Mouse (Mus musculus) CD4-positive, CD25-positive, alpha-beta regulatory T cell, adult 4 months (primary cell): ENCODE measurements around the gene Gm16451. TPM values are rescaled to one million over a fixed set of nuclear protein-coding genes. Genes with fewer than 3 reads are reported as not detected.
"Not testable (repeated sequence)": the region's sequence is repeated elsewhere in the genome, so short reads cannot be mapped to it uniquely, and the experiment has no call there.

ENCODE experiments used
- ATAC-seq: one replicate; pipeline ENCODE4 v1.8.0; 2017
- polyA plus RNA-seq, 2 experiments: library from polyadenylated mRNA; unstranded; fragments of 100-300 nt; shearing (Covaris generic); gene quantifications; one replicate each; pipeline ENCODE4 v1.2.1; 2017

Gene Gm16451
- not detected for polyA plus RNA-seq

- not testable (repeated sequence) for ATAC-seq
These were observed at the start of gene Gm16451 for GRCm38 (mm10) chr7:22118145-22118544. Gm16451 (minus strand) TSS chr7:22118245.

- not testable (repeated sequence) for ATAC-seq
These were observed 45.9 kb upstream of the Gm16451 start, which contains the start of gene Vmn1r142 for GRCm38 (mm10) chr7:22163935-22164334. Vmn1r142 (minus strand) TSS chr7:22164035.

GRCm38 (mm10) chr7:22134641-22135040 lies 16.6 kb upstream of the Gm16451 start, which contains the start of gene Gm10666:
Gm10666 (minus strand) TSS chr7:22134741.
- not testable (repeated sequence) for ATAC-seq

DNA sequence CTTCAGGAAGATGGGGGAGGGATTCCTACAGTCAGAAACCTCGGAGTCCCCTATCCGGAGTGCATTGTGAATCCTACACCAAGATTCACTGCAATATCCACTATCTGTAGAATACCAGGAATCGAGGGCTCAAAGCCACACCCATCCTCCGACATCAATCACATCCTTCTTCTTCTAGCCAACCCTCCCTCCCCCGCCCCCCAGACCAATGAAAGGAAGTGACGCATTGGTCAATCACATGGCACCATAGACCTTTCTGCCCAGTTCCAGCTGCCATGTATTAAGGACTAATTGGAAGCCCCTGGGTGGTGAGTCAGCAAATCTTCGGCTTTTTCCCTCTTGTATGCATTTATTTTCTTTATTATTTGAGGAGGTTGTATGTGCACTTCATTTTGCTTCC lies 49.3 kb downstream of the Gm16451 start, which contains the start of gene Vmn1r139:
TSS of gene Vmn1r139 (plus strand) at position 301 of the 400 bp plus-strand sequence.
- ATAC-seq, result not testable (repeated sequence)

Other genes starting within 250 kb of the Gm16451 start
- not detected for gene Gm5891, start 197.0 kb downstream of the Gm16451 start, polyA plus RNA-seq
- gene Vmn1r137, start 123.7 kb downstream of the Gm16451 start, polyA plus RNA-seq, result not detected
- not detected for gene Vmn1r138, start 89.3 kb downstream of the Gm16451 start, polyA plus RNA-seq
- not detected for gene Gm6176, start 61.9 kb downstream of the Gm16451 start, polyA plus RNA-seq
- gene Vmn1r139, start 49.2 kb downstream of the Gm16451 start, polyA plus RNA-seq, result not detected
- not detected for gene Gm10666, start 16.5 kb upstream of the Gm16451 start, polyA plus RNA-seq
- not detected for gene Vmn1r142, start 45.8 kb upstream of the Gm16451 start, polyA plus RNA-seq
- not detected for gene Vmn1r143, start 71.1 kb upstream of the Gm16451 start, polyA plus RNA-seq
- gene Gm8653, start 83.0 kb upstream of the Gm16451 start, polyA plus RNA-seq, result not detected
- gene Gm8453, start 111.2 kb upstream of the Gm16451 start, polyA plus RNA-seq, result not detected
- gene Gm4187, start 211.5 kb upstream of the Gm16451 start, polyA plus RNA-seq, result not detected